Mouse (Mus musculus): ENCODE results near the gene Bcl2l2.

Bcl2l2 gene

GRCm38 (mm10) chr14:54935904-54936830 lies 53.0 kb downstream of the Bcl2l2 start, which contains the start of gene Cmtm5:
TSS of gene Cmtm5 (plus strand) at chr14:54936261.
- CTCF ChIA-PET = no interaction called here

DNA sequence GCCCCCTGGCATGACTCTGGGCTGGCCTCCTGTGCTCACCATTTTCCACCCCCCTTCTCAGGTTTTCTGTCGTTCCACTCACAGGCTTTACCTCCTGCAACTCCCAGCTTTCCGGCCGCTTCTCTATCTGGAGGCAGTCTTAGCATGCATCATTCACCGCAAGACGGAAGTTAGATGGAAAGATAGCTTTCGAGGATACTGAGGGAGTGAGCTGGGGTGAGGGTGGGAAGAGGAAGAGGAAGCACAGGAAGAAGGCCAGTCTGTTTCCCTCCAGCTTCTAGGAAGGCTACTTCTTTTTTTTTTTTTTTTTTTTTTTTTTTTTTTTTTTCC lies 53.6 kb downstream of the Bcl2l2 start:
- CTCF ChIA-PET = no interaction called here

GRCm38 (mm10) chr14:54937361-54938182 lies 54.4 kb downstream of the Bcl2l2 start:
- CTCF ChIA-PET = interaction anchor here (0.6 kb wide), 2 partner anchors 111 to 334 kb away, joined by 4 to 7 read pairs; no protein-coding TSS in a partner anchor
